Mouse (Mus musculus) kidney, adult 2 months (tissue): ENCODE measurements around the gene Amdhd1.

Source experiments
- CTCF ChIP-seq: fragments of 200-500 bp; conservative IDR thresholded peaks from 2 replicates; pipeline ENCODE4 v1.5.1; 2011; ENCODE audit warnings: low read depth, mild to moderate bottlenecking, control low read depth, low read length, moderate library complexity, mixed read lengths; ENCODE audit not compliant: insufficient read depth, insufficient read length
- POLR2A ChIP-seq: fragments of 200-500 bp; IDR thresholded peaks from one replicate; pipeline ENCODE4 v1.6.1; 2011; ENCODE audit warnings: low read depth, low read length, control low read depth

DNA sequence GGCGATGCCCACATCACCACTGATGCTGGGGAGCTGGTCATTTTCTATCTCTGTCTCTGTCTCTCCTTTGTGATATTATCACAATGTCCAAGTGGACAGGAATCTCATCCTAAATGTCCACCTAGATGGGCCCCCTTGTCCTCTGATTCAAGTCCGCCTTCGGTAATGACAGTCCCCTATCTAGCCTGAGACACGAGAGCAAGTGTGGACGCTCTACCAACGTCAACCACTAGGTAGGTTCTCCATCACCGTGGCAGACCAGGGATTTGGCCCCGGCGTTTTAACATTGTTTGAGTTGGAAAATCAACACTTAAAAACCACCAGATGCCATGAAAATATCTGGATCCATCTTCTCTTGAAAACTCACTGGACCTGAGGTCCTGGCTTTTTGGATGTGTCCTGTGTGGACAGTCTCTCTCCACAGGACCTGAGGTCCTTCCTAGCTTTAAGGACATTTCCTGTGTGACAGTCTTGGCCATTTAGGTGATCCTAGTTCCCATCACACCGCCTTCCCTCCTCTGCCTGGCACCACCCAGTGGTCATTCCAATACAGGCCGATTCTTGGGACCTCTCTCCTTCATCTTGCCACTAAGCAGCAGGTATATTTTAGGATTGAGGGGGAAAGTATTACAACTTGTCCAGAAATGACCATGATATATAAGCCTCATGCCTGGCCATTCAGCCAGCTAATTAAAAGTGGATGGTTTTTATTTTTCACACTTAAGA is 28.2 kb upstream of the Amdhd1 start:
- peak; percentile 14; the same call in 1 of the 2 replicates for TF ChIP-seq CTCF
- TF ChIP-seq POLR2A, result no peak
